Mouse (Mus musculus) macrophage (primary cell): Measurements from ENCODE around the gene Gm28171. TPM values are rescaled to one million over a fixed set of nuclear protein-coding genes. Genes with fewer than 3 reads are reported as not detected.
"Not testable (repeated sequence)": the region's sequence is repeated elsewhere in the genome, so short reads cannot be mapped to it uniquely, and the experiment has no call there.

ENCODE experiments used
- H3K27ac ChIP-seq: fragments of 350-480 bp; formaldehyde crosslinking; 2 replicates; pipeline ENCODE4 v1.9.0; 2021
- H3K36me3 ChIP-seq: fragments of 350-480 bp; formaldehyde crosslinking; 2 replicates; pipeline ENCODE4 v1.9.0; 2021; ENCODE audit errors: inconsistent target
- H3K4me3 ChIP-seq: fragments of 350-480 bp; formaldehyde crosslinking; 2 replicates; pipeline ENCODE4 v1.9.0; 2021; ENCODE audit errors: inconsistent target
- H3K79me2 ChIP-seq: fragments of 350-480 bp; formaldehyde crosslinking; 2 replicates; pipeline ENCODE4 v1.9.0; 2021; ENCODE audit errors: inconsistent target
- WGBS: methylation state at CpG from one replicate; pipeline ENCODE4 v1.1.7; 2026; ENCODE audit warnings: inconsistent platforms; ENCODE audit not compliant: missing documents; 5-methylcytosine and 5-hydroxymethylcytosine counted together
- polyA plus RNA-seq: library from polyadenylated mRNA; stranded (reverse); fragments of 250-400 nt; gene quantifications from 3 replicates; pipeline ENCODE4 v1.2.4, GENCODE M21; 2018; ENCODE audit warnings: inconsistent platforms
- total RNA-seq, 78 experiments: library from RNA; depleted of rRNA; stranded (reverse); fragments of 250-400 nt; gene quantifications; 1 replicate in 9 of 78; 2 replicates in 24 of 78; 3 replicates in 43 of 78; 4 replicates in 2 of 78; pipeline ENCODE4 v1.2.4; 2018; ENCODE audit warnings: inconsistent platforms in 56 of 78

Gene Gm28171
- not detected for total RNA-seq (2018; cell fraction: chromatin; rRNA removed)
- total RNA-seq (2018; cell fraction: cytosol; rRNA removed): not detected
- not detected for total RNA-seq (2018; cell fraction: nucleus; rRNA removed)
- polyA plus RNA-seq: not detected in 3 replicates

DNA sequence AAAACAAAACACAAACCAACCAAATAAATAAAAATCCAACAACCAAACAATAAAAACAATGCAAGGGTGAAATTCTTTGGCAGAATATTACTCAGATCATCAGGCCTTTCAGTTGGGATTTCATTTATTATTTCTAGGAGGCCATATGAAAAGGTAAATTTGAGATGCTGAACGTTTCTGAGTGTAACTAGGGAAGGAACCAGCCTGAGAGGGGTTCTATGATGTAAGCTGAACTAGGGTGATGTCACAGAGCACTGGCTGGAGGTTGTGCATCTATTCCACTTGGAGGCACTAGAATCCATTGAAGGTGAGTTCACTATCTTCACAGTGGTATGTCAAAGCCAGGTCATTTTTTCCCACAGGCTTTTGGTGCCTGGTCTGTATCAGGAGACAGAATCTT is at the start of gene Gm28171:
Gm28171 (plus strand) TSS at position 301 of the 400 bp plus-strand sequence.
- WGBS: no CpG with 5 or more reads among the region's 1 CpGs
- H3K4me3 ChIP-seq, H3K27ac ChIP-seq, H3K36me3 ChIP-seq, H3K79me2 ChIP-seq: not testable (repeated sequence)

Other genes starting within 250 kb of the Gm28171 start
- not detected in 3 replicates for gene Gm21854, start 136.4 kb upstream of the Gm28171 start, polyA plus RNA-seq
- gene Gm20914, start 67.4 kb upstream of the Gm28171 start, polyA plus RNA-seq: not detected in 3 replicates
- gene Gm21778, start 149.1 kb downstream of the Gm28171 start, polyA plus RNA-seq: not detected in 3 replicates